Comparison of ENCODE assay signal across 13 mouse cellular contexts in the genomic region with DNA sequence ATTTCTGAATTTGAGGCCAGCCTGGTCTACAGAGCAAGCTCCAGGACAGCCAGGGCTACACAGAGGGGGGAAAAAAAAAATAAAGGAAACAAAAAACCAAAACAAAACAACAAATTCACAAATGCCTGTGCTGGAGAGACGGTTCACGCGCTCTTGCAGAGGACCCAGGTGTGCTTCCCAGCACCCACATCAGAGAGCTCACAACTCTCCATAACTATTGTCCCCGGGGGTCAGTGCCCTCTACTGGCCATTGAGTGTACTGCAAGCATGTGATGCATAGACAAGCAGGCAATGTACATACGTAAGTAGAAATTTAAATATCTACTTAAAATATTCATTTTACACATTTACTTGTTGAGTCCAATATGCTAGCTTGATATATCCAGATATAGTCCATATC. TPM values are rescaled to one million over a fixed set of nuclear protein-coding genes. Genes with fewer than 3 reads are reported as not detected.
A peak's percentile ranks its signal among the peaks of the same experiment; 100 is the strongest.
DNase-seq lines count a peak whose midpoint lies in the region; ATAC-seq and TF ChIP-seq lines count a peak whose summit lies in the region.
"Had no signal": no experiment of that assay in that cellular context is flagged by ENCODE, and none has a peak within 500 bp of the region (broad histone marks: within the 10 kb centered on the region; RNA-seq: fewer than 3 reads in every experiment).

No protein-coding gene starts in this region.

- H3K36me3 ChIP-seq in liver, adult 2 months (ENCODE audit: control insufficient read depth, insufficient read depth, low read length) = no peaks in the 10 kb centered on the region
- H3K36me3 ChIP-seq in liver, embryonic 11.5 days (ENCODE audit: control insufficient read depth, insufficient read depth, low read length) = no peaks in the 10 kb centered on the region
- H3K36me3 ChIP-seq in G1E (replicated peaks) = no peaks in the 10 kb centered on the region
- H3K36me3 ChIP-seq in intestine, embryonic 15.5 days = no peaks in the 10 kb centered on the region
- H3K36me3 ChIP-seq: limb, embryonic 13.5 days; stomach, embryonic 15.5 days had no signal

- H3K27ac ChIP-seq in cerebellum, adult 2 months (ENCODE audit: insufficient read depth, low read length) = no peak overlapping the region
- no peak overlapping the region for H3K27ac ChIP-seq in liver, adult 2 months (replicated peaks; ENCODE audit: insufficient read depth, low read depth, low read length)
- no peak overlapping the region for H3K27ac ChIP-seq in liver, embryonic 11.5 days (ENCODE audit: low read depth, low read length)
- no peak overlapping the region for H3K27ac ChIP-seq in intestine, embryonic 15.5 days
- H3K27ac ChIP-seq: hindbrain, embryonic 14.5 days; limb, embryonic 13.5 days; stomach, embryonic 15.5 days had no signal

- H3K9me3 ChIP-seq in liver, embryonic 11.5 days (ENCODE audit: control insufficient read depth, low read length) = no peaks in the 10 kb centered on the region
- H3K9me3 ChIP-seq in G1E (replicated peaks) = peaks cover 2% of the 10 kb centered on the region; the same call in 1 of the 2 replicates
- no peaks in the 10 kb centered on the region for H3K9me3 ChIP-seq in intestine, embryonic 15.5 days
- H3K9me3 ChIP-seq: limb, embryonic 13.5 days; stomach, embryonic 15.5 days had no signal

- TF ChIP-seq POLR2A in cerebellum, adult 2 months (IDR thresholded peaks at IDR 0.05; ENCODE audit: borderline replicate concordance, insufficient read depth, low read length) = no peak
- TF ChIP-seq POLR2A in liver, adult 2 months (IDR thresholded peaks at IDR 0.05; ENCODE audit: extremely low read depth, insufficient read depth, low read length) = no peak

- peak; percentile 44; the same call in 1 of the 2 replicates for TF ChIP-seq CTCF in cerebellum, adult 2 months (IDR thresholded peaks at IDR 0.05; ENCODE audit: borderline replicate concordance, insufficient read depth, low read depth, low read length)
- TF ChIP-seq CTCF in liver, adult 2 months (IDR thresholded peaks at IDR 0.05; ENCODE audit: low read depth, low read length) = peak; percentile 67
- TF ChIP-seq CTCF in G1E (IDR thresholded peaks at IDR 0.05; ENCODE audit: low read depth, low read length) = peak; percentile 58; the same call in 1 of the 2 replicates

- ATAC-seq in cerebellum, adult (ENCODE audit: insufficient number of reproducible peaks, low FRiP score, low TSS enrichment) = no peak
- no peak for ATAC-seq in liver, embryonic 11.5 days (replicated peaks; ENCODE audit: low FRiP score)
- no peak for ATAC-seq in G1E (ENCODE audit: extremely low read depth, insufficient number of reproducible peaks, low FRiP score, poor library complexity, severe bottlenecking)
- no peak for ATAC-seq in intestine, embryonic 15.5 days

- no peaks in the 10 kb centered on the region for H3K79me2 ChIP-seq in liver, adult 2 months (ENCODE audit: control insufficient read depth, insufficient read depth, low read length)

- H3K9ac ChIP-seq in liver, adult 2 months (ENCODE audit: low read depth, low read length) = no peak overlapping the region
- H3K9ac ChIP-seq in liver, embryonic 11.5 days (ENCODE audit: low read depth, low read length) = no peak overlapping the region
- H3K9ac ChIP-seq in intestine, embryonic 15.5 days = no peak overlapping the region
- H3K9ac ChIP-seq: hindbrain, embryonic 14.5 days; limb, embryonic 13.5 days; stomach, embryonic 15.5 days had no signal

- no peak overlapping the region for H3K4me2 ChIP-seq in liver, embryonic 11.5 days
- H3K4me2 ChIP-seq in intestine, embryonic 15.5 days (replicated peaks) = no peak overlapping the region
- H3K4me2 ChIP-seq: heart, embryonic 11.5 days; hindbrain, embryonic 14.5 days; limb, embryonic 13.5 days; stomach, embryonic 15.5 days had no signal

- WGBS in cerebellum, adult 2 months = 88% methylated on average over 5 of the region's 5 CpGs
- WGBS in liver, adult 2 months = 85% methylated on average over 5 of the region's 5 CpGs
- WGBS in liver, embryonic 11.5 days = 82% methylated on average over 5 of the region's 5 CpGs
- WGBS in intestine, embryonic 15.5 days = 88% methylated on average over 5 of the region's 5 CpGs

- peaks cover 12% of the 10 kb centered on the region for H3K4me1 ChIP-seq in cerebellum, adult 2 months (ENCODE audit: control insufficient read depth, insufficient read depth, low read length)
- 0 out of 2 replicates have a peak, but pooled peaks cover 1% of the 10 kb centered on the region for H3K4me1 ChIP-seq in liver, adult 2 months (ENCODE audit: control insufficient read depth, insufficient read depth, low read length)
- peaks cover 11% of the 10 kb centered on the region for H3K4me1 ChIP-seq in liver, embryonic 11.5 days (replicated peaks; ENCODE audit: control insufficient read depth, insufficient read depth, low read length)
- peaks cover 10% of the 10 kb centered on the region for H3K4me1 ChIP-seq in G1E (ENCODE audit: insufficient read depth, low read depth, low read length)
- peaks cover 14% of the 10 kb centered on the region for H3K4me1 ChIP-seq in intestine, embryonic 15.5 days (replicated peaks)

- H3K27me3 ChIP-seq in cerebellum, adult 2 months (ENCODE audit: control insufficient read depth, insufficient read depth, low read length) = no peaks in the 10 kb centered on the region
- no peaks in the 10 kb centered on the region for H3K27me3 ChIP-seq in liver, adult 2 months (ENCODE audit: control insufficient read depth, insufficient read depth, low read length)
- H3K27me3 ChIP-seq in liver, embryonic 11.5 days (replicated peaks; ENCODE audit: control insufficient read depth, insufficient read depth, low read length) = no peaks in the 10 kb centered on the region
- peaks cover 35% of the 10 kb centered on the region for H3K27me3 ChIP-seq in G1E (ENCODE audit: insufficient read depth, low read length)
- no peaks in the 10 kb centered on the region for H3K27me3 ChIP-seq in intestine, embryonic 15.5 days (replicated peaks)
- H3K27me3 ChIP-seq: limb, embryonic 13.5 days; stomach, embryonic 15.5 days had no signal

- no peak overlapping the region for H3K4me3 ChIP-seq in cerebellum, adult 2 months (replicated peaks; ENCODE audit: insufficient read depth, low read depth, low read length)
- no peak overlapping the region for H3K4me3 ChIP-seq in liver, adult 2 months (ENCODE audit: insufficient read depth, low read depth, low read length)
- no peak overlapping the region for H3K4me3 ChIP-seq in liver, embryonic 11.5 days (ENCODE audit: low read depth, low read length)
- H3K4me3 ChIP-seq in G1E (ENCODE audit: low read depth, low read length) = no peak overlapping the region
- H3K4me3 ChIP-seq in intestine, embryonic 15.5 days (replicated peaks) = no peak overlapping the region
- H3K4me3 ChIP-seq: limb, embryonic 13.5 days; stomach, embryonic 15.5 days had no signal

- DNase-seq in cerebellum, adult 2 months = no peak
- DNase-seq in liver, adult 2 months (ENCODE audit: extremely low read depth, low read depth, low spot score) = no peak
- DNase-seq in liver, embryonic 11.5 days (ENCODE audit: low spot score) = no peak
- DNase-seq in G1E (ENCODE audit: low spot score) = no peak
- DNase-seq in naive thymus-derived CD4-positive, alpha-beta T cell, adult 2 months (ENCODE audit: low read depth) = peak; percentile 64
- no peak for DNase-seq in c-Kit-positive CD71-positive TER-119-positive erythroid progenitor cells, embryonic 14.5 days (ENCODE audit: low spot score)

RNA-seq across cellular contexts. Expression of a gene that starts 5.5 kb away (rescaled TPM):
- polyA plus RNA-seq in cerebellum, adult 2 months (2012; rRNA removed) = 2.1 and 2.5 TPM in 2 replicates
- total RNA-seq in liver, adult 2 months (2014; rRNA removed) = 0.37 and 2.3 TPM in 2 replicates
- polyA plus RNA-seq in liver, adult 2 months (2012; rRNA removed) = 1.9 TPM in 2 replicates
- 125 and 127 TPM in 2 replicates for polyA plus RNA-seq in liver, embryonic 11.5 days (2014; fragmentation: Nextera tagmentation; extraction: Ambion mirVana)
- total RNA-seq in G1E (2014; fragmentation: Nextera tagmentation) = 34.6 and 43.9 TPM in 2 replicates
- total RNA-seq in G1E (2017) = 11.3 and 27.9 TPM in 2 replicates
- 49.8 and 83.4 TPM in 2 replicates for polyA plus RNA-seq in G1E (2012)
- 88.4 and 88.8 TPM in 2 replicates for polyA plus RNA-seq in intestine, embryonic 15.5 days (2015; fragmentation: Nextera tagmentation; extraction: Ambion mirVana)

RNA-seq across cellular contexts. Expression of a gene that starts 52.9 kb away (rescaled TPM):
- 8.1 and 8.2 TPM in 2 replicates for polyA plus RNA-seq in cerebellum, adult 2 months (2012; rRNA removed)
- total RNA-seq in liver, adult 2 months (2014; rRNA removed) = 12.0 and 21.2 TPM in 2 replicates
- polyA plus RNA-seq in liver, adult 2 months (2012; rRNA removed) = 11.9 and 15.3 TPM in 2 replicates
- polyA plus RNA-seq in liver, embryonic 11.5 days (2014; fragmentation: Nextera tagmentation; extraction: Ambion mirVana) = 1.6 and 4.1 TPM in 2 replicates
- not detected in 2 replicates for total RNA-seq in G1E (2014; fragmentation: Nextera tagmentation)
- total RNA-seq in G1E (2017) = 0.71 TPM in 1 of 2 replicates, not detected in the other
- 0.10 and 0.26 TPM in 2 replicates for polyA plus RNA-seq in G1E (2012)
- polyA plus RNA-seq in intestine, embryonic 15.5 days (2015; fragmentation: Nextera tagmentation; extraction: Ambion mirVana) = 1.3 and 2.5 TPM in 2 replicates
- total RNA-seq: megakaryocyte-erythroid progenitor cell, adult 5-6 weeks had no signal

Comparison
In these comparisons a context has a peak if more than half of its experiments do, and no peak if none do; other contexts are left out.
1. RNA of a gene that starts 5.5 kb away (polyA plus RNA-seq): 125 to 127 TPM in liver, embryonic 11.5 days, 88.4 to 88.8 TPM in intestine, embryonic 15.5 days and 49.8 to 83.4 TPM in G1E; 2.1 to 2.5 TPM in cerebellum, adult 2 months and 1.9 TPM in liver, adult 2 months; every median in the first group is over 10 times any median in the second.
2. Peak in every context shown above with its lines, with median percentiles within 50 percentile points of each other: CTCF ChIP-seq.